Mouse (Mus musculus) limb, embryonic 15.5 days (tissue): Measurements from ENCODE around the gene Golga4. TPM values are rescaled to one million over a fixed set of nuclear protein-coding genes. Genes with fewer than 3 reads are reported as not detected.

ENCODE experiments used
- ATAC-seq: fragments of 200-750 bp; cut with Nextera tagmentation; 2 replicates; pipeline ENCODE4 v1.8.0; 2017; ENCODE audit warnings: low read depth, moderate TSS enrichment; ENCODE audit not compliant: insufficient number of reproducible peaks, low FRiP score, low TSS enrichment
- H3K27ac ChIP-seq: fragments of 300-500 bp; sonication (generic); 2 replicates; pipeline ENCODE4 v1.5.1; 2015; ENCODE audit warnings: moderate library complexity, mild to moderate bottlenecking, inconsistent platforms
- H3K27me3 ChIP-seq: fragments of 300-500 bp; sonication (generic); 2 replicates; pipeline ENCODE4 v1.6.1; 2015; ENCODE audit warnings: inconsistent platforms
- H3K36me3 ChIP-seq: fragments of 300-500 bp; sonication (generic); 2 replicates; pipeline ENCODE4 v1.6.1; 2015; ENCODE audit warnings: inconsistent platforms
- H3K4me1 ChIP-seq: fragments of 300-500 bp; sonication (generic); 2 replicates; pipeline ENCODE4 v1.6.1; 2015; ENCODE audit warnings: inconsistent platforms
- H3K4me2 ChIP-seq: fragments of 300-500 bp; sonication (generic); 2 replicates; pipeline ENCODE4 v1.6.1; 2015; ENCODE audit warnings: mild to moderate bottlenecking, inconsistent platforms
- H3K4me3 ChIP-seq: fragments of 300-500 bp; sonication (generic); 2 replicates; pipeline ENCODE4 v1.5.1; 2015; ENCODE audit warnings: mild to moderate bottlenecking, inconsistent platforms
- H3K9ac ChIP-seq: fragments of 300-500 bp; sonication (generic); 2 replicates; pipeline ENCODE4 v1.6.1; 2015; ENCODE audit warnings: inconsistent platforms
- H3K9me3 ChIP-seq: fragments of 300-500 bp; sonication (generic); 2 replicates; pipeline ENCODE4 v1.6.1; 2016; ENCODE audit warnings: inconsistent platforms
- whole genome bisulfite sequencing: fragments of 180-500 bp; shearing (Covaris S2); methylation state at CpG from one replicate; pipeline ENCODE4 v1.1.7; 2015; 5-methylcytosine and 5-hydroxymethylcytosine counted together
- polyA plus RNA-seq: library from polyadenylated mRNA; unstranded; fragments of >200 nt; fragmentation: Nextera tagmentation; extraction: Ambion mirVana; gene quantifications from 2 replicates; pipeline ENCODE4 v1.2.1, GENCODE M21; 2015

Golga4 gene
- polyA plus RNA-seq, 1 experiment from 2014 or later = 52.3 TPM

- Histone ChIP-seq H3K27me3 (no peaks in the 10 kb centered on the region), H3K9ac (no peak overlapping the region), H3K36me3 (peaks cover 76% of the 10 kb centered on the region), H3K4me1 (no peaks in the 10 kb centered on the region), H3K9me3 (no peaks in the 10 kb centered on the region), H3K4me3 (no peak overlapping the region), H3K4me2 (no peak overlapping the region), H3K27ac (no peak overlapping the region)
- ATAC-seq = no peak
- WGBS = 79% methylated on average over 4 of the region's 4 CpGs
Observed at GRCm38 (mm10) chr9:118571701-118572100, 65.6 kb downstream of the Golga4 start.

- H3K27ac ChIP-seq = no peak overlapping the region
- peaks cover 71% of the 10 kb centered on the region for H3K36me3 ChIP-seq
- WGBS = 94% methylated on average over 5 of the region's 5 CpGs
- H3K9me3 ChIP-seq = no peaks in the 10 kb centered on the region
- H3K9ac ChIP-seq = no peak overlapping the region
- no peaks in the 10 kb centered on the region for H3K4me1 ChIP-seq
- H3K4me2 ChIP-seq = no peak overlapping the region
- H3K27me3 ChIP-seq = no peaks in the 10 kb centered on the region
- ATAC-seq = no peak
- no peak overlapping the region for H3K4me3 ChIP-seq
Observed at GRCm38 (mm10) chr9:118574911-118575310, 68.8 kb downstream of the Golga4 start.

- peaks cover 61% of the 10 kb centered on the region for H3K36me3 ChIP-seq
- WGBS = 70% methylated on average over 6 of the region's 6 CpGs
Observed at GRCm38 (mm10) chr9:118580371-118580770, 74.3 kb downstream of the Golga4 start.

GRCm38 (mm10) chr9:118582757-118583156 lies 76.7 kb downstream of the Golga4 start:
- no peaks in the 10 kb centered on the region for H3K9me3 ChIP-seq
- H3K4me2 ChIP-seq = no peak overlapping the region
- H3K27me3 ChIP-seq = no peaks in the 10 kb centered on the region
- H3K27ac ChIP-seq = no peak overlapping the region
- H3K36me3 ChIP-seq = peaks cover 47% of the 10 kb centered on the region
- no peak overlapping the region for H3K4me3 ChIP-seq
- ATAC-seq = no peak
- H3K9ac ChIP-seq = no peak overlapping the region
- 0 out of 2 replicates have a peak, but pooled peaks cover 2% of the 10 kb centered on the region for H3K4me1 ChIP-seq
- WGBS = 64% methylated on average over 6 of the region's 6 CpGs

More at GRCm38 (mm10) chr9:118580371-118580770, 74.3 kb downstream of the Golga4 start:
- H3K9me3 ChIP-seq = no peaks in the 10 kb centered on the region
- no peaks in the 10 kb centered on the region for H3K27me3 ChIP-seq
- no peak for ATAC-seq
- H3K27ac ChIP-seq = no peak overlapping the region
- H3K9ac ChIP-seq = no peak overlapping the region
- H3K4me3 ChIP-seq = no peak overlapping the region
- 0 out of 2 replicates have a peak, but pooled peaks cover 2% of the 10 kb centered on the region for H3K4me1 ChIP-seq
- H3K4me2 ChIP-seq = no peak overlapping the region

- 82% methylated on average over 1 of the region's 1 CpGs for WGBS
- no peak overlapping the region for H3K9ac ChIP-seq
- no peak overlapping the region for H3K27ac ChIP-seq
- no peaks in the 10 kb centered on the region for H3K27me3 ChIP-seq
- H3K4me2 ChIP-seq = no peak overlapping the region
- no peak overlapping the region for H3K4me3 ChIP-seq
- no peaks in the 10 kb centered on the region for H3K9me3 ChIP-seq
- ATAC-seq = no peak
- peaks cover 34% of the 10 kb centered on the region for H3K36me3 ChIP-seq
- H3K4me1 ChIP-seq = peaks cover 7% of the 10 kb centered on the region
Observed at GRCm38 (mm10) chr9:118584838-118585237, 78.8 kb downstream of the Golga4 start.

- Histone ChIP-seq H3K4me2 (no peak overlapping the region), H3K4me3 (no peak overlapping the region), H3K27me3 (no peaks in the 10 kb centered on the region), H3K36me3 (peaks cover 30% of the 10 kb centered on the region), H3K27ac (no peak overlapping the region), H3K4me1 (peaks cover 16% of the 10 kb centered on the region), H3K9ac (no peak overlapping the region), H3K9me3 (no peaks in the 10 kb centered on the region)
- ATAC-seq = no peak
- WGBS = 65% methylated on average over 6 of the region's 6 CpGs
Observed at GRCm38 (mm10) chr9:118585998-118586397, 79.9 kb downstream of the Golga4 start.

- no peak for ATAC-seq
- 62% methylated on average over 4 of the region's 4 CpGs for WGBS
Observed at GRCm38 (mm10) chr9:118587115-118587514, 81.0 kb downstream of the Golga4 start.

GRCm38 (mm10) chr9:118589249-118589648 lies 83.2 kb downstream of the Golga4 start:
- Histone ChIP-seq H3K4me2 (no peak overlapping the region), H3K9me3 (no peaks in the 10 kb centered on the region), H3K27me3 (no peaks in the 10 kb centered on the region), H3K9ac (no peak overlapping the region), H3K27ac (no peak overlapping the region), H3K4me3 (no peak overlapping the region), H3K36me3 (peaks cover 7% of the 10 kb centered on the region), H3K4me1 (peaks cover 29% of the 10 kb centered on the region)
- ATAC-seq = no peak
- WGBS = 31% methylated on average over 3 of the region's 3 CpGs

More at GRCm38 (mm10) chr9:118587115-118587514, 81.0 kb downstream of the Golga4 start:
- Histone ChIP-seq H3K4me1 (peaks cover 16% of the 10 kb centered on the region), H3K9me3 (no peaks in the 10 kb centered on the region), H3K36me3 (peaks cover 26% of the 10 kb centered on the region), H3K9ac (no peak overlapping the region), H3K4me3 (no peak overlapping the region), H3K27ac (no peak overlapping the region), H3K4me2 (no peak overlapping the region), H3K27me3 (no peaks in the 10 kb centered on the region)

- no peak for ATAC-seq
Observed at GRCm38 (mm10) chr9:118590230-118590629, 84.2 kb downstream of the Golga4 start.

GRCm38 (mm10) chr9:118591633-118592032 lies 85.6 kb downstream of the Golga4 start:
- H3K36me3 ChIP-seq = 0 out of 2 replicates have a peak, but pooled peaks cover 2% of the 10 kb centered on the region
- ATAC-seq = no peak
- H3K4me1 ChIP-seq = peaks cover 29% of the 10 kb centered on the region
- H3K4me2 ChIP-seq = no peak overlapping the region
- H3K4me3 ChIP-seq = no peak overlapping the region
- H3K9ac ChIP-seq = no peak overlapping the region
- H3K27ac ChIP-seq = no peak overlapping the region
- H3K27me3 ChIP-seq = no peaks in the 10 kb centered on the region
- no peaks in the 10 kb centered on the region for H3K9me3 ChIP-seq
- WGBS = 53% methylated on average over 6 of the region's 6 CpGs

More at GRCm38 (mm10) chr9:118590230-118590629, 84.2 kb downstream of the Golga4 start:
- H3K9ac ChIP-seq = no peak overlapping the region
- 0 out of 2 replicates have a peak, but pooled peaks cover 5% of the 10 kb centered on the region for H3K36me3 ChIP-seq
- no peaks in the 10 kb centered on the region for H3K9me3 ChIP-seq
- peaks cover 29% of the 10 kb centered on the region for H3K4me1 ChIP-seq
- no peaks in the 10 kb centered on the region for H3K27me3 ChIP-seq
- no peak overlapping the region for H3K4me2 ChIP-seq
- WGBS = 35% methylated on average over 7 of the region's 7 CpGs
- no peak overlapping the region for H3K27ac ChIP-seq
- H3K4me3 ChIP-seq = no peak overlapping the region

- Histone ChIP-seq H3K4me3 (no peak overlapping the region), H3K4me1 (peaks cover 29% of the 10 kb centered on the region), H3K9me3 (no peaks in the 10 kb centered on the region), H3K36me3 (no peaks in the 10 kb centered on the region), H3K27ac (no peak overlapping the region), H3K9ac (no peak overlapping the region), H3K4me2 (0 out of 2 replicates have a peak overlapping the region, but pooled peaks have one; percentile 1), H3K27me3 (no peaks in the 10 kb centered on the region)
- 44% methylated on average over 13 of the region's 13 CpGs for WGBS
- no peak for ATAC-seq
Observed at GRCm38 (mm10) chr9:118592585-118593249, 86.7 kb downstream of the Golga4 start.

- no peak for ATAC-seq
- no peak overlapping the region for H3K27ac ChIP-seq
- no peak overlapping the region for H3K4me3 ChIP-seq
- no peaks in the 10 kb centered on the region for H3K9me3 ChIP-seq
- H3K9ac ChIP-seq = no peak overlapping the region
- H3K4me1 ChIP-seq = peaks cover 29% of the 10 kb centered on the region
- no peaks in the 10 kb centered on the region for H3K36me3 ChIP-seq
- H3K4me2 ChIP-seq = no peak overlapping the region
- WGBS = 67% methylated on average over 8 of the region's 8 CpGs
- H3K27me3 ChIP-seq = no peaks in the 10 kb centered on the region
Observed at GRCm38 (mm10) chr9:118593443-118593842, 87.4 kb downstream of the Golga4 start.
